Mouse (Mus musculus) hindlimb bud, embryonic 11.5 days (tissue): Measurements from ENCODE around the gene Usp29.

Experiments
- DNase-seq: peaks from one replicate; pipeline ENCODE4 v3.0.0-alpha.2; 2012; ENCODE audit warnings: low read depth, low spot score; ENCODE audit errors: extremely low spot score

The Usp29 gene

DNA sequence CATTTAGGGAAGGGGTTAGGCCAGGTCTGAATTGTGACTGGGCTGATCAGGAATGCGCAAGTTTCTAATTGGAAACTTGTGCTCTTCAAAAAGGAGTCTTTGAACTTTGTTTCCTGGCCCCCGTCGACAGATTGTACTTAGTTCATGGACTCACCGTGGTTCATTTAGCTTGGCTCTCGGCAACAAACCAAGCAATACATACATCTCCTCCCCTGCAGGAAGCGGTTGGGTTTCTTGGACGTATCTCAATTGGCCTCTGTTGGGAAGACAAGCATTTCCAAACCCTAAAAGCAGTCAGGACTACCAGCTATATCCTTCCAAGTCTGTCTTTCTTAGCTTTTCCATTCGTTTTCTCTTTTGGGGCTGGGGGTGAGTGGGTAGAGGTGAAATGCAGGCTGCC is 84.6 kb downstream of the Usp29 start:
- no peak for DNase-seq

DNA sequence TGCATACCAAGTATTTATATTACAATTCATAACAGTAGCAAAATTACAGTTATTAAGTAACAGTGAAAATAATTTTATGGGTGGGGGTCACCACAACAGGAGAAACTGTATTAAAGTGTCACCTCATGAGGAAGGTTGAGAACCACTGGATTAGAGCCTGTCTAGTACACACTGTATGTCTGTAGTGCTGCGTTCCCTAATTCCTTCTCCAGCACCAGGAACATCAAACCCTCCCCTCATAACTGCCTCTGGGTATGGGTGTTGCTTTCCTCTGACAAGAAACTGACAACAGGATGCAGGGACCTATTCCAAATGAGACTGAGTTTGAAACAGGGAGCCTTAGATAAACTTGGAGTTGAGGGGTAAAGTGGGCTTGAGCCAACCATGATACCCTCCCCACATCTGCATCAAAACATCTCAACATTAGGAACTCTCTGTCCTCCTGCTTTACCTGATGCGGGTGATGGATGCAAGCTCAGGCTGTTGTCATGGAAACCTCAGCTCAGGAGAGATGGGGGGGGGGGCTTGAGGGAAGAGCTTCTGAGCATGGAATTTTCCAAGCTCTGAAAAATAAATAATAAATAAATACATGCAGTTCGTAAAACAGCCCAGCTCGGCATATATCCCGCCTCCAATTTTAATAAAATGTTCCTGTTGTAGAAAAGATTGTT is 86.5 kb downstream of the Usp29 start:
- no peak for DNase-seq

DNA sequence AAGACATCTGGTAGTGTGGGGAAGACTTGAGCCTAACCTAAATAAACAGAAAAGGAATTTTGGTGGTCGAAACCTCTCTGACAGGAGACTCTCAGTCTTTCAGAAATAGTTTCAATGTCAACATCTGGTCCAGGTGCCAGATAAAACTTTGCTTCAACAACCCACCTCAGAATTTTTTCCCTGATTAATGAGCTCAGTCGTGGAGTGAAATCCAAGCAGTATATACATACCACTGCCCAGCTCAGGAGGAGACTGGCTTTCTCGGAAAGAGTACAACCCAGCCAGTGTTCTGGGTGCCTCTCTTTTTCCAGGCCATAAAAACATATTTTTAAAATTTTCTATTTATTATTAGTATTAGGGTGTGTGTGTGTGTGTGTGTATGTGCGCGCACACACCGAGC is 89.9 kb downstream of the Usp29 start:
- DNase-seq: no peak

DNA sequence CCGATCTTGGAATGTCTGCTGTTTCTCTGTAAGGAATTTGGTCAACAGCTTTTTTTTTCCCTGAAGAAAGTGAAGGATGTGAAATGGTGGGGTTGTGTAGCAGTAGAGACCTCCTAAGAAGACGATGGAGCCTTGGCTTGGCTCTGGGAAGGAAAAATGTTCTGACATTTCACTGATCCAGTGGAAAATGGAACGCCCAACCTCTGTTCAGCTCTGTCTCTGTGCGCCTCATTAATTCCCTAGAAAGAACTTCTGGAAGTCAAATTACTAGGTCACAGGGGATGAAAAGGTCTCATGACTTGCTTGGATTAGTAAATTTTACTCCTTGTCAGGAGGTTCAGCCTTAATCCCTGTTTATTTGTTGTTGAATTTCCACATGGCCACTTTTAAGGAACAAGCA is 92.3 kb downstream of the Usp29 start:
- no peak for DNase-seq

DNA sequence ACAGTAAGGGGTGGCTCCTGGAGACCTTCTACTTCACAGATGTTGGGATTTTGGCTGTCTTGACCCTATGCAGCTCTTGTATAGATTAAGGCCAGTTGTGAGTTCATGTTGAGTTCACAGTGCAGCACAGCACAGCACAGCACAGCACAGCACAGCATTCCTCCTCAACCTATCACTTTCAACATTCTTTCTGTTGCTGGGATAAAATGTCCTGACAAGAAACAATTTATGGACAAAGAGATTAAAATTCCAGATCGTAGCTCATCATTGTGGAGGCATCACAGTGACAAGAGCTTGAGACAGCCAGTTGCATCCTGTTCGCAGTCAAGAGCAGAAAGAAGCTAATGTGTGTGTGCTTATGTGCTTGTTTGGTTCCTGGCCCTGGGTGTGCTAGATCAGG is 93.3 kb downstream of the Usp29 start:
- no peak for DNase-seq

DNA sequence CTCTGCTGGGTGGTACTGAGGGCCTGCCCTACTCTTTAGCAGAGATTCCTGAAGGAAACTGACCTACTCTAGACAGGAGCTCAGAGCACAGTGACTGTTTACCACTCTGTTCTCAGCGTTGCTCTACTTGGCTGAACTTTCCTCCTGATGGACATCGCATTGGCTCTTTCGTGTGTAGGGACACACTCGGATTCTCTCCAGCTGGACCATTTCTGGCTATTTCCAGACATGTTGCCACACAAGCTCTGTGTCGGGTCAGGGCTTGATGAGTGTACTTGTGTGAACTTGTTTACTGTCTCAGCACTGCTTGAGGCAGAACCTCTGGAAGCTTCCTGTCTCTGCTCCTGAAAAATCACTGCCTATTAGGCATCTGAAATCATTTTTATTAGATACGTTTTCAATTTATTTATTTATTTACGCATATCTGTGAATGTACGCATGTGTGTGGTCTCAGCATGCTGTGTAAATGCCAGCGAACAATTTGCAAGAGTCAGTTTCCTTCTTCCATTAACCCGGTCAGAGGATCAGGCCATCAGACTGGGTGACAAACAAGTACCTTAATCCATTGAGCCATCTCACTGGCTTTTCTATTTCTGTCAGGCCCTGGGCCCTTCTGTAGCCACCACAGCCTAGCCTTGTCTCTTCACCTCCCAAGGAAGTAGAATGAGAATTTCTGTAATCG is 95.7 kb downstream of the Usp29 start:
- no peak for DNase-seq

DNA sequence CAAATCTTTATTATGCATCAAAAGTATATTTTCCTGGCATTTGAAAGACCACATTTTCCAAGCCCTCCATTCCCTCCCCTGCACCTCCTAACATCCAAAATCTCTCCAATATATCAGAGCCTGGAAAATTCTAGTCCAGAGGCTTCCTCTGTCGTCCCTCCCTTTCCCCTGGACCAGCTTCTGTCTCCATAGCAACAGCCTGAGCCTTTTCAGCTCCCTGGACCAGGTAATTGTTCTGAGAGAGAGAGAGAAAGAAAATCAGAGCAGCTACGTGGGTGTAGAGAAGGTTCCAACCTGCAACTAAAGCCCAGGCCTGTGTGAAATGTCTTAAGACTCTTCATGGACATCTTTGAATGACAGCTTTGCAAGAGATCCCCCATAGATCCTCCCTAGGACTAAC is 98.8 kb downstream of the Usp29 start:
- DNase-seq: no peak

DNA sequence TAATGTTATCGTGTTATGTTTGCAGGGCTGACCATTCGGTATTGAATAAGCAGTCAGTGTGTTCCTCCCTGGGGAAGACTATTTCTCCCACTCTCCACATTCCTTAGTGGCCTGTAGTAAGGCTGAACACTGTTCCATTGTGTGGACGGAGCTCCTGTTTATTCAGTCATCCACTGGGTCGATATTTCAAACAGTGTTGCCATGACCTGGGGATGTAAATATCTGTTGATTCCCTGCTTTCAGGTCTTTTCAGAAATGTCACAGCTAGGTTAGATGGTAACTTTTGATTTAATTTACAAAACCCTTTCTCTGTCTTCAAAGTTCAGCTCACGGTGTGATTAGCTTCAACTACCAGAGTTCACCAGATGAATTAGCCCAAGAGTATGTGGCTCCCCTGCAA is 104.6 kb downstream of the Usp29 start:
- DNase-seq: peak; percentile 68

DNA sequence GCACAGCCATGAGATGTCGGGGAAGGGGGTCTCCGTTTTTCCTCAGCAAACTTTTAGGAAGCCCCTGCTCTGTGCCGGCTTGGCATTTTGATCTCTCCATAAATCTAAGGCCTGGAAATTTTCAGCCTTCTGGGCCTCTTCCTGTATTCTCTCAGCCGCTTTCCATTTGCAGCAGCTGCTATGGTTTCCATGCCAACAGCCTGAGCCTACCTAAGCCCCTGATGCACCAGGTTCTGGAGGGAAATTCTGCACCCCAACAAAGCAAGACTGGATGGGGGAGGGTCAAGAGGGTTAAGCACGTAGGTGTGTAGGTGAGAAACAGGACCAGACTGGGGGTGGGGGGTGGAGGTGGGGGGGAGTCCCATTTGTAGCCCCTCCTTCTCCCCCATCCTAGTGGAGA is 105.0 kb downstream of the Usp29 start:
- peak; percentile 89 for DNase-seq

DNA sequence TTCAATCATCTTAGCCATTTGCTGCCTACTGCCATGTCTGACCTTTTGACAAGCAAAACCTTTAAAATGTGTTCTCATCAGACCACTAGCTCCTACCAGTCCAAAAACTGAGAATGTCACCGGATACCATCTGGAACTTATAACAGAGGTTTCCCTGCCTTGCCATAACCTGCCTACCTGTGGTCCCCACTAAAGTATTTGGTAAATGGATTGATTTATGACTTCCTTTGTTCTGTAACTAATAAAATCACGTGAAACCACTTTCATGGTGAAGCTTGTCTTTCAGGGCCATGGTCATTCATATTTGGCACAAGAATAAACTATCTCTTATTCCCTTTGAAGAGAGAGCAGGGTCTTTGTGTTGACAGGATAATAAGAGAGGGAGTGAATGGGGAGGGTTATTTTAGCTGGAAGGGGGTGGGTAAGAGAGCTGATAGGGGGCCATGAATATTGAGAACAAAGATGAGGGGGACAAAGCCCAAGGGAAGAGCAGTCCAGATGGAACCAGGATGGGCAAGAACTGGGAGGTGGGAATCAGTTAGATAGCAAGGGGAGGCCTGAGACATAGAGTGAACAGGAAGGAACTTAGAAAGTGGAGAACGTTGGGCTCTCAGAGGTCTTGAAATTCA is 107.0 kb downstream of the Usp29 start:
- DNase-seq: peak; percentile 95

DNA sequence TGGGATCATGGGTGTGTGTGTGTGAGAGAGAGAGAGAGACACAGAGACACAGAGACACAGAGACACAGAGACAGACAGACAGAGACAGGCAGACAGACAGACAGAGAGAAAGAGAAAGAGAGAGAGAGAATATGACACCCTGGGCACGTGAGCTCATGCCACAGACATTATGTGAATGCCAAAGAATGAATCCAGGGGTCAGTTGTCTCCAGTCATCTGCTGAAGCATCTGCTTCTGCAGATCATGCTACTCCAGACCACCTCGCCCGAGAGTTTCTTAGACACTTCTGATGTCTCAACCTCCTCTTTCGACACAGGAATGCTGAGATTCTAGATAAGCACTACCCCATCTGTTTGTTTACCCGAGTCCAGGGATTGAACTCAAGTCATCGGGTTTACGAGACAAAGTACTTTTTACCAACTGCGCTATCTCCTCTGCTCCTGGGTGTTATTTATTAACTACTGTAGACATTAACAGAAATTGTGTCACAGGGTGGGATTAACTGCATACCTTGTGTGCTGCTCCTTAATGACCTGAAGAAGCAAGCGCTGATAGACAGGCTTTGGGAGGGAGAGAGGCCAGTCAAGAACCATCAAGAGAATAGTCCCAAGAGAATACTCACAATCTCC is 107.7 kb downstream of the Usp29 start:
- no peak for DNase-seq

DNA sequence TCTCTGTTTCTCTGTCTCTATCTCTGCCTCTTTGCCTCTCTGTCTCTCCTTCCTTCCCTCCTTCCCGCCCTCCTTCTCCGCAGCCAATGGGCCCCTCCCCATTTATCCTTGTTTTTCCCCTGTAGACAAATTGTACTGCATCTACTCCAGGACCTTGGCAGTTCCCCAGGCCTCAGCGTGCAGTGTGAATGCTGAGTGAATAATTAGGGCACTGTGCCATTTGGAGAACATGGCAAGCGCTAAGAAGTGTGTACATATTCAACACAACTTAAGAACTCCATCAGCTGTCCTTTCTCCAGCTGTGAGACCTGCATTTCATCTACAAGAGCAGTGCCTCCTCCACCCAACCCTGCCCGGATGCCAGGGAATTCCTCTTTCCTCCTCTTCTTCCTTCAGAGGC is 110.5 kb downstream of the Usp29 start:
- DNase-seq: no peak

DNA sequence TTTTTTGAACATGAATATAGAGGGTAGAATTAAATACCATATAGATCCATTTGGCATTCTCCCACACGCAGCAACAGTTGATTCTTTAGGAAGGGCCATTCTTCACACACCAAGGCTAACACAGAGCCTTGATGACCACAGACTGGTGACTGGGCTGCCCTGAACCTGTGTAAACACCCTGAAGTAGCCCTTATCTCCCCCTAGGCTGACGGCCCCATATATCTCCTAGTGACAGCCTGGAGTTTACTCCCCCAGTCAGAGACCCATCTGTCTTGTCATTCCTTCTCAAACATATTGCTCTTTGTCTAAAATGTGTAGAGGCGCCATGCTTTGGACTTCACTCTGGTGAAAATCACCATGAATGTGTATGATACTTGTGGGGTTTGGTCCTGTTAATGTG is 119.1 kb downstream of the Usp29 start:
- DNase-seq: no peak

DNA sequence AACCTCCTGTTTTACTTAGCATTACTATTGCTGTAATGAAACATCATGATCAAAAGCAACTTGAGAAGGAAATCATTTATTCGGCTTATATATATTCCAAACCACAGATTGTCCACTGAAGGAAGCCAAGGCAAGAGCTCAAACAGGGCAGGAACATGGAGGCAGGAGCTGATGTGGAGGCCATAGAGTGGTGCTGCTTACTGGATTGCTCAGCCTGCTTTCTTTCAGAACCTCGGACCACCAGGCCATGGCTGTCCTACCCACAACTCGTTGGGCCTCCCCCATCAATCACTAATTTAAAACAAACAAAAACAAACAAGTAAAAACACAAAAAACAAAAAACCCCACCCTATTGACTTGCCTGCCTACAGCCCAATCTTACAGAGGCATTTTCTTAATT is 119.9 kb downstream of the Usp29 start:
- no peak for DNase-seq

DNA sequence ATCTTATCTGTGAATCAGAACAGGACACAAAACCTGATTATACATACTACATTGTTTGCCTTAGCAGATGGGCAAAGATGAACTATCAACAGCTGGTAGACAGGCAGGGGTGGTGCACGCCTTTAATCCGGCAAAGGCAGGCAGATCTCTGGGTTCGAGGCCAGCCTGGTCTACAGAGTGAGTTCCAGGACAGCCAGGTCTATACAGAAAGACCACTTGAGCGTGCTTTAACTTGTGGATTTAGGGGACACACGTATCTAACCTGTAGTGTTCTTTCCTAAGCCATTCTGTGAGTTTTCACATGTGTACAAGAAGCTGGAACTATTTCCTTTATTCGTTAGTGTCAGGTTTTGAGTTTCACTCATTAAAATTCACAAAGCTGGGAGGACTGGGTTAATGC is 120.9 kb downstream of the Usp29 start:
- no peak for DNase-seq

DNA sequence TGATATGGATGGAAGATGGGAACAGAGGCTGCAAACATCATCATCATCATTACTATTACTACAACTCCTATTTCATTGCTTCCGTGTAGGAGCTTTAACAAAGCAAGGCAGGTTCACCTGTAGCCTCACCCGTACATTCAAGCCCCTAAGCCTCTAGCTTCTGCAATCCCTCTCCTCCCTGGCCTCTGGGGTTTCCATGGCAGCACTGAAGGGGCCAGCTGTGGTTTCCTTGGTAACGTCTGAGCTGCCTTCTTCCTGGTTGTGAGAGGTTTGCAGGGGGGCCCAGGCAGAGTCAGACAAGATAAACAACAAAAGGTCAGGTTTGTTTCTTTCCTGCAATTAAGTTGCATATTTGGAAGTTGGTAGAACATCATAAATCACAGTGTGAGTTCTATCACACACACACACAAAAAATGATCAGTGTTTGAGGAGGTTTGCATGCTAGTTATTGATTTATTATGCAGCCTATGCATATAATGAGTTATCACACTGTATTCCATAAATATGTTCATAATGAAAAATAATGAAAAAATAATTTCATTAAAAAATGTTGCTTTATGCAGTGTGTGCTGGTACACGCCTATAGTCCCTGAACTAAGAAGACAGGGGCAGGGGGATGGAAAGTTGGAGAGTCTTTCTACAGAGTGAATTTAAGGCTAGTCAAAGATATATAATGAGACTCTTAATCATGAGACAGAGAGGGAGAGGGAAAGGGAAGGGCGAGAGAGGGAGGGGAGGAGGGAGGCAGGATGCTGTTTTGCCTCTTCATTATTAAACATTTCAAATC is 121.5 kb downstream of the Usp29 start:
- DNase-seq: no peak

DNA sequence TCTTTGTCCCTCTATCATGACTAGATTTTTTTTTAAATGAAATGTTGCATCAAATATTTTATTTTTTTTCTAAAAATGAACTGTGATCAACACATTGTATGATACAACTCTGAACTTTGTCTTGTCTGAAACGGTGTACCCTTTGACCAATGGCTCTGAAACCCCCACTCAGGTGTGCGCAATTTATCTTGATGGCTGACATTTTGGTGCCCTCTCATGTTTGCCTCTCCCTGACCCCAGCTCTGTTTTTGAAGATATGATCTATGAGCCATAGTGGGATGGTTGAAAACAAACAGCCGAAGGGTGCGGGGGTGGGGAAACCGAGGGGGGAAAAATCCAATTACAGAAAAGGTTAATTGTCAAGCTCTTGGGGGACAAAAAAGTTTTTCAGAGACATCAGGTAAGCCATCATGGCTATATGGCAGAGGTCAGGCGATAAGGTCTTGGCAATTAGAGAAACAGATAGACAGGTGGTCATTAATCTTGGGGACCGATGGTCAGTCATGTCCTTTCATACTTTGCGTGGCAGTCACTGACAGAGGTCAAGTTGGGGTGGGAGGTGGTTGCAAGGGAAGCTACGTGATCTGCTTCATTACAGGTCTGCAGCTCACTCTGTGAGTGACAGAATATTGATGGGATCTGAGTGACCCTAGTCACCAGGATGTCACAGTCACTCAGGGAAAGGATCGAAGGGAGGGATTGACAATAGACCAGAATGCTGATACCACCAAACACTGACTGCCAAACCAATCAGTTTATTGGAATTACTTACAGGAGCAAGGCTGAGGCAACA is 125.4 kb downstream of the Usp29 start:
- no peak for DNase-seq

DNA sequence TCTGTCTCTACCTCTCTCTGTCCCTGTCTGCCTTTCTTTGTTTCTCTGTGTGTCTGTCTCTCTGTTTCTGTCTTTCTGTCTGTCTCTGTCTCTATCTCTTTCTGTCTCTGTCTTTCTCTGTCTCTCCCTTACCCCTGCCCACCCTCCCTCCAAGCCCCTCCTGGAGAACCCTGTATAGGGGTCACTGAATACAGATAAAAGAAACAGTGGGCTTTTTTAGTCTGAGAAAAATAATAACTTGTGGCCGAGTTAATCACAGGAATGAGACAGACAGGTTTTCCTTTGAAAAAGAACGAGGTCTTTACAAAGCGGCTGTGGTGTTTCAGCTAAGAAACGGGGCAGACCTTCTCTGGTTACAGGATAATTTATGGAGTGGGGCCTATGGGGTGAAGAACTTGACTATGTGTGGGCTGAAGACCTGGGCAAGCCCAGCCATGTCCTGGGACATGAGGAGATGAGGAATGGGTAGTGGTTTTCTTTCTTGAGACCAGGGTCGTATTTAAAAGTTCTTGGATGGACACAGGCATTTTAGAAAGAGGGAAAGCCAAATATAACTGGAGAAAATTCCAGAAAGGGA is 128.4 kb downstream of the Usp29 start:
- DNase-seq: no peak

DNA sequence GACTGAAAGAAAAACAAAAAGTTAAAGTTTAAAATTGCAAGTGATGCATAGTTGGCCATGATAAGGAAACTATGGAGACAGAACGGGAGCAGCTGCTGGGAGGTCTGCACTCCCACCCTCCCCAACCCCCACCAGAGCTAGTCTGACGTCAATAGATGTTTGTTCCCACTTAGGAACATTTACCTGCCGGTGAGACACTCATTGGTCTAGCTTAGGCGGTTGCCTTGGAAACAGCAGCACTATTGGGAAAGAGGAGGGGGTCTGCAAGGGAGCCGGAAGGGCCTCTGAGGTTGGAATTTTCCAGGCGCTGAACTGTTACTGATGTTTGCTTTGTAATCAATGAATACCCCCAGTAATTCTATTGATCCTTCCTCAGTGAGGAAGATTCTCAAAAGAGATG is 130.3 kb downstream of the Usp29 start:
- no peak for DNase-seq

DNA sequence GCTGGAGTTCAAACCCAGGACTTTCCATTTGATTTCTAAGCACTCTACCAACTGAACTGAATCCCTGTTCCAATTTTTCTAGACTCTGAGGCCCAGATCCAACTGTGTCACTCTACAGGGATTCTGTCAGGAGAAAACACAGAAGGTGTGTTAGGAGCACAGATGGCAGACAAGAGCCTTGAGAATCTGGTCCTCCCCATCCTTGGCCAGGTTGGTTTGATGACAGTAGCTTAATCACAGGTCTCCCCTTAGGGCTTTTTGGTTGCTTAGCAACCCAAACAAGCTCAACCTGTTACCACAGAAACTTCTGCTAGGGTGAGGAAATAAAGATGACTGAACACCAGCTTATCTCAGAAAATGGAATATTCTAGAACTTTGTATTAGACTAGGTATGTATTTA is 136.0 kb downstream of the Usp29 start:
- no peak for DNase-seq
